Comparison of ENCODE assay signal across 14 mouse cellular contexts in the genomic region with DNA sequence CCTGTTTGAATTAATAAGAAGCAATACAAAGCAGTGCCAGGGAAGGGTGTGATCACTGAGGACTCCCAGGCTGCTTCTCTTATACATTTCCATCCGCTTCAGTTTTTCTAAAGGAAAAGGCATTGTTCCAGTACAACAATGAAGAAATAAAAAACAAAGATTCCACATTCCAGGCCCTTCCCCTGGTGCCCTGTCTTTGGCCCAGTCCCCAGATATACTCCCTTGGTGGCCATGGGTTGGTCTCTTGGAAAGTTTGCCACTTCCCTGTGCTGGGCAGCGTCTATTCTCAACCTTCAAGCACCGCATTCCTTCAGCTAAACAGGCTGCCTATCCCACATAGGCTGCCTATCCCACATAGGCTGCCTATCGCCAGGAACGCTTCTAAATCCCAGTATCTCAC.
"Had no signal": no experiment of that assay in that cellular context is flagged by ENCODE, and none has a peak within 500 bp of the region (broad histone marks: within the 10 kb centered on the region; RNA-seq: fewer than 3 reads in every experiment).

No protein-coding gene starts in this region.

- ATAC-seq: midbrain, embryonic 16.5 days had no signal

- H3K4me2 ChIP-seq: kidney, embryonic 15.5 days; limb, embryonic 12.5 days; midbrain, embryonic 12.5 days; neural tube, embryonic 13.5 days had no signal

- H3K9me3 ChIP-seq: kidney, embryonic 15.5 days; neural tube, embryonic 13.5 days had no signal

- H3K9ac ChIP-seq: kidney, embryonic 15.5 days; limb, embryonic 12.5 days; liver, embryonic 14.5 days; midbrain, embryonic 12.5 days; neural tube, embryonic 13.5 days had no signal

- DNase-seq: kidney, postnatal 14 days; lung, adult 18-20 months; retina, postnatal 1 day; right cerebral cortex, postnatal 4 days; spleen, adult 18-20 months; thymus, adult 18-20 months; thymus, postnatal 14 days had no signal

- H3K4me3 ChIP-seq: kidney, embryonic 15.5 days; left cerebral cortex, adult 2 months; limb, embryonic 12.5 days; midbrain, embryonic 12.5 days; neural tube, embryonic 13.5 days had no signal

- H3K4me1 ChIP-seq: limb, embryonic 12.5 days; midbrain, embryonic 12.5 days; neural tube, embryonic 13.5 days had no signal

- H3K27ac ChIP-seq: kidney, embryonic 15.5 days; left cerebral cortex, adult 2 months; liver, embryonic 14.5 days; midbrain, embryonic 12.5 days; neural tube, embryonic 13.5 days had no signal

- H3K27me3 ChIP-seq: kidney, embryonic 15.5 days; limb, embryonic 12.5 days; midbrain, embryonic 12.5 days; neural tube, embryonic 13.5 days had no signal
